Comparison of ENCODE assay signal across 11 mouse cellular contexts in the genomic region with DNA sequence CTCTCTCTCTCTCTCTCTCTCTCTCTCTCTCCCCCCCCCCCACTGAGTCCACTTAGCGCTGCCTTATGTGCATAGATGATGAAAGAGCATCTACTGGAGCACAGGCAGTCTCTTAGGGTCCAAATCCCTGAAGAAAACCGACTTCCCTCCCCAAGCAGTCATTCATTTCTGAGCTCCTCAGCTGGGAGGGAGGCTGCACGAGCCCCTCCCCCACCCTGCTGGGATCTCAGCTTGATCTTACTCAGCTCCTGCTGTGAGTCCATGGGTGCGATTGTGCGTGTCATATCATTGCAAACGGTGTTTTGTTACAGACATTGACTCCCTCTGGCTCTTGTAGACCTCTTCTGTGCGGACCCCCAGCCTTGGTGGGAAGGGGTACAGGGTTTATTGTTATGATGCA. TPM values are rescaled to one million over a fixed set of nuclear protein-coding genes. Genes with fewer than 3 reads are reported as not detected.
DNase-seq lines count a peak whose midpoint lies in the region; ATAC-seq and TF ChIP-seq lines count a peak whose summit lies in the region.
"Had no signal": no experiment of that assay in that cellular context is flagged by ENCODE, and none has a peak within 500 bp of the region (broad histone marks: within the 10 kb centered on the region; RNA-seq: fewer than 3 reads in every experiment).

No protein-coding gene starts in this region.

- no peaks in the 10 kb centered on the region for H3K9me3 ChIP-seq in forebrain, embryonic 11.5 days (ENCODE audit: control insufficient read depth, low read length)
- H3K9me3 ChIP-seq in hindbrain, postnatal 0 days (ENCODE audit: low read length), result no peaks in the 10 kb centered on the region
- H3K9me3 ChIP-seq in neural tube, embryonic 13.5 days, result no peaks in the 10 kb centered on the region

- H3K36me3 ChIP-seq in forebrain, embryonic 11.5 days (ENCODE audit: control insufficient read depth, insufficient read depth, low read length), result no peaks in the 10 kb centered on the region
- no peaks in the 10 kb centered on the region for H3K36me3 ChIP-seq in hindbrain, postnatal 0 days (ENCODE audit: insufficient read depth, low read length)
- H3K36me3 ChIP-seq in neural tube, embryonic 13.5 days, result no peaks in the 10 kb centered on the region

- no peak overlapping the region; the same call in 1 of the 2 replicates for H3K9ac ChIP-seq in forebrain, embryonic 11.5 days (ENCODE audit: low read length)
- no peak overlapping the region for H3K9ac ChIP-seq in hindbrain, postnatal 0 days (replicated peaks; ENCODE audit: low read length)
- no peak overlapping the region for H3K9ac ChIP-seq in neural tube, embryonic 13.5 days

- WGBS in forebrain, embryonic 11.5 days, result 13% methylated on average over 7 of the region's 7 CpGs
- WGBS in hindbrain, postnatal 0 days, result 9% methylated on average over 7 of the region's 7 CpGs
- 11% methylated on average over 7 of the region's 7 CpGs for WGBS in neural tube, embryonic 13.5 days

- ATAC-seq in forebrain, embryonic 11.5 days (replicated peaks; ENCODE audit: low FRiP score), result peak; percentile 10; the same call in 1 of the 2 replicates
- no peak for ATAC-seq in hindbrain, postnatal 0 days
- ATAC-seq in neural tube, embryonic 13.5 days (ENCODE audit: low read depth), result peak; percentile 40; the same call in 1 of the 2 replicates
- ATAC-seq: lung, postnatal 0 days; Patski had no signal

- no peaks in the 10 kb centered on the region for H3K27me3 ChIP-seq in forebrain, embryonic 11.5 days (ENCODE audit: control insufficient read depth, insufficient read depth, low read length)
- no peaks in the 10 kb centered on the region for H3K27me3 ChIP-seq in hindbrain, postnatal 0 days (ENCODE audit: insufficient read depth, low read length)
- H3K27me3 ChIP-seq in neural tube, embryonic 13.5 days, result peaks cover 6% of the 10 kb centered on the region; the same call in 1 of the 2 replicates
- H3K27me3 ChIP-seq: Patski had no signal

- DNase-seq in kidney, postnatal 10 days, result peak; percentile 25
- DNase-seq in kidney, adult 11 months, result no peak
- DNase-seq in forebrain, embryonic 11.5 days (ENCODE audit: low spot score), result no peak
- DNase-seq in hindbrain, postnatal 0 days (ENCODE audit: low spot score), result peak; percentile 10
- no peak for DNase-seq in MN1 (ENCODE audit: low spot score)
- no peak for DNase-seq in thymus, postnatal 0 days (ENCODE audit: low spot score)
- DNase-seq in gastrocnemius, postnatal 4 days (ENCODE audit: low spot score in 2 of 2), result no peak
- DNase-seq: layer of hippocampus, postnatal 36 days had no signal

- H3K27ac ChIP-seq in forebrain, embryonic 11.5 days (ENCODE audit: low read depth, low read length), result no peak overlapping the region
- no peak overlapping the region for H3K27ac ChIP-seq in hindbrain, postnatal 0 days
- H3K27ac ChIP-seq in neural tube, embryonic 13.5 days (replicated peaks), result no peak overlapping the region

- no peak overlapping the region for H3K4me3 ChIP-seq in forebrain, embryonic 11.5 days (ENCODE audit: low read depth, low read length)
- H3K4me3 ChIP-seq in hindbrain, postnatal 0 days (ENCODE audit: low read length), result no peak overlapping the region; the same call in 1 of the 2 replicates
- 0 out of 2 replicates have a peak overlapping the region, but pooled peaks have one; percentile 2 for H3K4me3 ChIP-seq in neural tube, embryonic 13.5 days

- H3K4me1 ChIP-seq in forebrain, embryonic 11.5 days (replicated peaks; ENCODE audit: control insufficient read depth, insufficient read depth, low read length), result no peaks in the 10 kb centered on the region
- H3K4me1 ChIP-seq in hindbrain, postnatal 0 days (ENCODE audit: insufficient read depth, low read length), result no peaks in the 10 kb centered on the region
- no peaks in the 10 kb centered on the region; the same call in 1 of the 2 replicates for H3K4me1 ChIP-seq in neural tube, embryonic 13.5 days (replicated peaks)

- TF ChIP-seq CTCF in hindbrain, postnatal 0 days (IDR thresholded peaks at IDR 0.05; ENCODE audit: low read depth), result no peak

- peak overlapping the region; percentile 36 for H3K4me2 ChIP-seq in forebrain, embryonic 11.5 days (ENCODE audit: low read depth, low read length, severe bottlenecking)
- H3K4me2 ChIP-seq in hindbrain, postnatal 0 days (ENCODE audit: low read depth, low read length), result 0 out of 2 replicates have a peak overlapping the region, but pooled peaks have one; percentile 16
- H3K4me2 ChIP-seq in neural tube, embryonic 13.5 days, result peak overlapping the region; percentile 38

RNA-seq across cellular contexts. Expression of a gene that starts 35.1 kb away (rescaled TPM):
- 0.07 TPM in 1 of 2 replicates, not detected in the other for polyA plus RNA-seq in forebrain, embryonic 11.5 days (2014; fragmentation: Nextera tagmentation; extraction: Ambion mirVana)
- total RNA-seq in hindbrain, postnatal 0 days (2014; rRNA removed), result 0.07 and 0.16 TPM in 2 replicates
- 0.25 and 0.29 TPM in 2 replicates for polyA plus RNA-seq in hindbrain, postnatal 0 days (2015; fragmentation: Nextera tagmentation; extraction: Ambion mirVana)
- not detected in 2 replicates for polyA plus RNA-seq in neural tube, embryonic 13.5 days (2015; fragmentation: Nextera tagmentation; extraction: Ambion mirVana)
- 0.30 and 0.46 TPM in 2 replicates for polyA plus RNA-seq in thymus, postnatal 0 days (2015; fragmentation: Nextera tagmentation; extraction: Ambion mirVana)
- total RNA-seq in gastrocnemius, postnatal 4 days (2021), result not detected

Comparison
In these comparisons a context has a peak if more than half of its experiments do, and no peak if none do; other contexts are left out.
1. DNase-seq: peak in kidney, postnatal 10 days (single experiment) and hindbrain, postnatal 0 days (single experiment); none in kidney, adult 11 months (single experiment), forebrain, embryonic 11.5 days (single experiment), MN1 (single experiment), thymus, postnatal 0 days (single experiment) and gastrocnemius, postnatal 4 days (0 of 2).
2. Peak in every context shown above with its lines, with median percentiles within 50 percentile points of each other: H3K4me2 ChIP-seq.